Mouse (Mus musculus): ENCODE measurements around the gene Wnt8b. TPM values are rescaled to one million over a fixed set of nuclear protein-coding genes. Genes with fewer than 3 reads are reported as not detected.

Wnt8b gene
- total and polyA plus RNA-seq, 2 experiments from 2014 or later: not detected

DNA sequence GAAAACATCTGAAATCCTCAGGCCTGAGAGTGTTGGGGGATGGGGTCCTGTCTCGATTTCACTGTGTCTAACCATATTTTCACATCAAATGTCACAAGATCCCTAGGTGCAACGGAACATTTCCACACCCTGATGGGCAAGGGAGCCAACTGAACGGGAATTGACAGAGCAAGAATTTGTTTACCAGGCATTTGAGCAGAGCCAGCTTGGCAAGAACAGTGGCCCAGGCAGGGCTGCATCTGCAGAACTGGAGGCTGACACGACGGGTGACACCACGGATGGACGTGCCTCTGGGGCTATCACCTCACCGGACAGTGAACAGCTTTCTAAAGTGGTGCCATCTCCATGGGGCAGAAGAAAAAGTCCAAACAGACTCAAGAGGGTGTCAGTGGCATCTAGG, 44.1 kb downstream of the Wnt8b start:
- Histone ChIP-seq H3K9ac (replicated peaks; ENCODE audit: low read depth, low read length) (no peak overlapping the region), H3K4me1 (ENCODE audit: control insufficient read depth, insufficient read depth) (no peaks in the 10 kb centered on the region), H3K4me2 (ENCODE audit: low read depth, low read length) (no peak overlapping the region), H3K27me3 (ENCODE audit: control insufficient read depth, insufficient read depth, low read length) (no peaks in the 10 kb centered on the region), H3K9me3 (replicated peaks; ENCODE audit: control insufficient read depth, low read length) (0 out of 2 replicates have a peak, but pooled peaks cover 9% of the 10 kb centered on the region), H3K4me3 (ENCODE audit: low read depth, low read length) (no peak overlapping the region), H3K27ac (ENCODE audit: low read depth) (no peak overlapping the region), H3K36me3 (replicated peaks; ENCODE audit: control insufficient read depth, insufficient read depth, low read length) (no peaks in the 10 kb centered on the region)
- WGBS: 82% methylated on average over 8 of the region's 8 CpGs
- ATAC-seq (ENCODE audit: insufficient read depth, low read depth) (no peak), DNase-seq (ENCODE audit: low spot score) (no peak)
- TF ChIP-seq EP300 (IDR thresholded peaks at IDR 0.05; ENCODE audit: low read depth): no peak
- no peak for TF ChIP-seq CTCF (IDR thresholded peaks at IDR 0.05; ENCODE audit: low read depth)

GRCm38 (mm10) chr19:44542694-44543178, 49.5 kb downstream of the Wnt8b start:
- Histone ChIP-seq H3K4me1 (ENCODE audit: control insufficient read depth, insufficient read depth) (no peaks in the 10 kb centered on the region), H3K27me3 (ENCODE audit: control insufficient read depth, insufficient read depth, low read length) (no peaks in the 10 kb centered on the region), H3K9ac (replicated peaks; ENCODE audit: low read depth, low read length) (no peak overlapping the region), H3K27ac (ENCODE audit: low read depth) (no peak overlapping the region), H3K4me3 (ENCODE audit: low read depth, low read length) (no peak overlapping the region), H3K4me2 (ENCODE audit: low read depth, low read length) (no peak overlapping the region), H3K36me3 (replicated peaks; ENCODE audit: control insufficient read depth, insufficient read depth, low read length) (0 out of 2 replicates have a peak, but pooled peaks cover 3% of the 10 kb centered on the region), H3K9me3 (replicated peaks; ENCODE audit: control insufficient read depth, low read length) (0 out of 2 replicates have a peak, but pooled peaks cover 9% of the 10 kb centered on the region)
- TF ChIP-seq CTCF (IDR thresholded peaks at IDR 0.05; ENCODE audit: low read depth): no peak
- 82% methylated on average over 8 of the region's 8 CpGs for WGBS
- ATAC-seq (ENCODE audit: insufficient read depth, low read depth): no peak
- DNase-seq (ENCODE audit: low spot score): no peak

DNA sequence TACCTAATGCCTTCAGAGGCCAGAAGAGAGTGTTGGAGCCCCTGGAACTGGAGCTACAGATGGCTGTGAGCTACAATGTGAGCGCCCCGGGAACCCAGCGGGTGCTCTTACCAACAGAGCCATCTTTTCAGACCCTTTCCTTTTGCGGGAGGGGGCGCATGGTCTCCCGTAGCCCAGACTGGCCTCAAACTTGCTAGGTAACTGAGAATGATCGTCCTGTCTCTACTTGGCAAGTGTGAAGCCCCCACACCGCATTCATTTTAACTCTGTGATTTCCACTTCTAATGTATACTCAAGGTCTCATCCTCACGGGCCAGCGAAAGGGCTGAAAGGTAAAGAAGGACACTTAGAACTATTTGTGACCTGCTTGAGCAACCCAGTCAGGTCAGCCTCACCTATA, 51.1 kb downstream of the Wnt8b start:
- Histone ChIP-seq H3K27me3 (ENCODE audit: control insufficient read depth, insufficient read depth, low read length) (no peaks in the 10 kb centered on the region), H3K4me2 (ENCODE audit: low read depth, low read length) (0 out of 2 replicates have a peak overlapping the region, but pooled peaks have one; percentile 89)
- WGBS: 64% methylated on average over 10 of the region's 10 CpGs

GRCm38 (mm10) chr19:44544775-44545174, 51.5 kb downstream of the Wnt8b start:
- Histone ChIP-seq H3K4me2 (ENCODE audit: low read depth, low read length) (peak overlapping the region; percentile 89), H3K4me3 (ENCODE audit: low read depth, low read length) (peak overlapping the region; percentile 56), H3K36me3 (replicated peaks; ENCODE audit: control insufficient read depth, insufficient read depth, low read length) (peaks cover 23% of the 10 kb centered on the region), H3K4me1 (ENCODE audit: control insufficient read depth, insufficient read depth) (no peaks in the 10 kb centered on the region), H3K9ac (replicated peaks; ENCODE audit: low read depth, low read length) (0 out of 2 replicates have a peak overlapping the region, but pooled peaks have one; percentile 55), H3K27me3 (ENCODE audit: control insufficient read depth, insufficient read depth, low read length) (no peaks in the 10 kb centered on the region), H3K9me3 (replicated peaks; ENCODE audit: control insufficient read depth, low read length) (0 out of 2 replicates have a peak, but pooled peaks cover 9% of the 10 kb centered on the region), H3K27ac (ENCODE audit: low read depth) (no peak overlapping the region)
- ATAC-seq (ENCODE audit: insufficient read depth, low read depth): peak; percentile 66; the same call in 1 of the 2 replicates
- peak; percentile 78 for DNase-seq (ENCODE audit: low spot score)
- under 1% methylated on average over 13 of the region's 13 CpGs for WGBS
- TF ChIP-seq CTCF (IDR thresholded peaks at IDR 0.05; ENCODE audit: low read depth): peak; percentile 81
- no peak for TF ChIP-seq EP300 (IDR thresholded peaks at IDR 0.05; ENCODE audit: low read depth)

More for the DNA sequence above, 51.1 kb downstream of the Wnt8b start:
- no peak overlapping the region for H3K9ac ChIP-seq (replicated peaks; ENCODE audit: low read depth, low read length)
- 0 out of 2 replicates have a peak overlapping the region, but pooled peaks have one; percentile 56 for H3K4me3 ChIP-seq (ENCODE audit: low read depth, low read length)
- TF ChIP-seq EP300 (IDR thresholded peaks at IDR 0.05; ENCODE audit: low read depth) (no peak), CTCF (IDR thresholded peaks at IDR 0.05; ENCODE audit: low read depth) (no peak)
- no peak overlapping the region for H3K27ac ChIP-seq (ENCODE audit: low read depth)
- 0 out of 2 replicates have a peak, but pooled peaks cover 9% of the 10 kb centered on the region for H3K9me3 ChIP-seq (replicated peaks; ENCODE audit: control insufficient read depth, low read length)
- DNase-seq (ENCODE audit: low spot score) (no peak), ATAC-seq (ENCODE audit: insufficient read depth, low read depth) (no peak)
- H3K36me3 ChIP-seq (replicated peaks; ENCODE audit: control insufficient read depth, insufficient read depth, low read length): peaks cover 19% of the 10 kb centered on the region
- no peaks in the 10 kb centered on the region for H3K4me1 ChIP-seq (ENCODE audit: control insufficient read depth, insufficient read depth)

- peak; percentile 62 for ATAC-seq (ENCODE audit: insufficient read depth, low read depth)
- Histone ChIP-seq H3K4me2 (ENCODE audit: low read depth, low read length) (peak within 1 kb of the TSS; percentile 89), H3K4me1 (ENCODE audit: control insufficient read depth, insufficient read depth) (no peaks in the 10 kb centered on the region), H3K4me3 (ENCODE audit: low read depth, low read length) (peak within 1 kb of the TSS; percentile 56), H3K9me3 (replicated peaks; ENCODE audit: control insufficient read depth, low read length) (0 out of 2 replicates have a peak, but pooled peaks cover 8% of the 10 kb centered on the region), H3K27me3 (ENCODE audit: control insufficient read depth, insufficient read depth, low read length) (no peaks in the 10 kb centered on the region), H3K9ac (replicated peaks; ENCODE audit: low read depth, low read length) (peak within 1 kb of the TSS; percentile 55), H3K27ac (ENCODE audit: low read depth) (peak within 1 kb of the TSS; percentile 41), H3K36me3 (replicated peaks; ENCODE audit: control insufficient read depth, insufficient read depth, low read length) (peaks cover 30% of the 10 kb centered on the region)
- TF ChIP-seq EP300 (IDR thresholded peaks at IDR 0.05; ENCODE audit: low read depth): no peak
- no peak for TF ChIP-seq CTCF (IDR thresholded peaks at IDR 0.05; ENCODE audit: low read depth)
- 1% methylated on average over 44 of the region's 47 CpGs for WGBS
- DNase-seq (ENCODE audit: low spot score): no peak
These were observed 52.2 kb downstream of the Wnt8b start, which contains the start of gene Sec31b for GRCm38 (mm10) chr19:44545321-44546041. Gene Sec31b, minus strand, starts transcription at chr19:44545864.
